Mouse (Mus musculus): Measurements from ENCODE around the gene Spindoc. TPM values are rescaled to one million over a fixed set of nuclear protein-coding genes. Genes with fewer than 3 reads are reported as not detected.
"Not testable (repeated sequence)": the region's sequence is repeated elsewhere in the genome, so short reads cannot be mapped to it uniquely, and the experiment has no call there.

The Spindoc gene
- polyA plus RNA-seq, 1 experiment from 2014 or later: 14.2 TPM

GRCm38 (mm10) chr19:7404623-7405229, 21.9 kb upstream of the Spindoc start:
- H3K4me3 ChIP-seq (ENCODE audit: low read depth, low read length): no peak overlapping the region
- ATAC-seq (ENCODE audit: low FRiP score, low TSS enrichment) (no peak), DNase-seq (ENCODE audit: low spot score) (no peak)
- H3K27me3 ChIP-seq (ENCODE audit: control insufficient read depth, insufficient read depth, low read length): no peaks in the 10 kb centered on the region
- 42% methylated on average over 9 of the region's 9 CpGs for WGBS
- H3K36me3 ChIP-seq (ENCODE audit: control insufficient read depth, insufficient read depth, low read length): no peaks in the 10 kb centered on the region
- TF ChIP-seq EP300 (optimal IDR thresholded peaks at IDR 0.05) (no peak), CTCF (IDR thresholded peaks at IDR 0.05; ENCODE audit: low read depth) (no peak)
- H3K4me1 ChIP-seq (replicated peaks; ENCODE audit: control insufficient read depth, insufficient read depth): no peaks in the 10 kb centered on the region
- no peaks in the 10 kb centered on the region for H3K9me3 ChIP-seq (ENCODE audit: control insufficient read depth, low read length)
- no peak overlapping the region for H3K9ac ChIP-seq (ENCODE audit: low read length)
- no peak overlapping the region for H3K27ac ChIP-seq (replicated peaks)
- H3K4me2 ChIP-seq (replicated peaks; ENCODE audit: low read depth): no peak overlapping the region

DNA sequence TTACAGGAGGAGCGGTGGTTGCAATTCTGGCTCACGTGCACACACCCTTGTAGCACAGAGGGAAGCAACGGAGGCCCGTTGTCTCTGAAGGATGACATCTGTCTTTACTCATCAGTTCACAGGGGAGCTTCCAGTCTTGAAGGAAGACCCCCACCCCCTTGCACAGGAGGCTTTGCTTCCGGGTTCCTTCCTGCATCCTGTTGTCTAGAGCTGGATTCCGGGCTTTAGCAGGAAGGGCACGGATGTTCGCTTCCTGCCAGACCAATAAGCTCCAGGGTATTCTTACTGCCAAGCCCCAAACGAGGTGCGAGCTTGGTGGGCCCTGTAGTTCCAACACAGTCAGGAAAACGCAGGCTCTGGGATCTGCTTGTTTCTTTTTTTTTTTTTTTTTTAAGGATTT, 17.8 kb upstream of the Spindoc start:
- Histone ChIP-seq H3K9me3 (ENCODE audit: control insufficient read depth, low read length) (no peaks in the 10 kb centered on the region), H3K4me1 (replicated peaks; ENCODE audit: control insufficient read depth, insufficient read depth) (no peaks in the 10 kb centered on the region), H3K4me3 (ENCODE audit: low read depth, low read length) (no peak overlapping the region), H3K27me3 (ENCODE audit: control insufficient read depth, insufficient read depth, low read length) (no peaks in the 10 kb centered on the region), H3K9ac (ENCODE audit: low read length) (no peak overlapping the region), H3K27ac (replicated peaks) (no peak overlapping the region), H3K4me2 (replicated peaks; ENCODE audit: low read depth) (no peak overlapping the region), H3K36me3 (ENCODE audit: control insufficient read depth, insufficient read depth, low read length) (no peaks in the 10 kb centered on the region)
- 62% methylated on average over 11 of the region's 11 CpGs for WGBS
- DNase-seq (ENCODE audit: low spot score) (no peak), ATAC-seq (ENCODE audit: low FRiP score, low TSS enrichment) (no peak)
- TF ChIP-seq EP300 (optimal IDR thresholded peaks at IDR 0.05): no peak
- no peak for TF ChIP-seq CTCF (IDR thresholded peaks at IDR 0.05; ENCODE audit: low read depth)

DNA sequence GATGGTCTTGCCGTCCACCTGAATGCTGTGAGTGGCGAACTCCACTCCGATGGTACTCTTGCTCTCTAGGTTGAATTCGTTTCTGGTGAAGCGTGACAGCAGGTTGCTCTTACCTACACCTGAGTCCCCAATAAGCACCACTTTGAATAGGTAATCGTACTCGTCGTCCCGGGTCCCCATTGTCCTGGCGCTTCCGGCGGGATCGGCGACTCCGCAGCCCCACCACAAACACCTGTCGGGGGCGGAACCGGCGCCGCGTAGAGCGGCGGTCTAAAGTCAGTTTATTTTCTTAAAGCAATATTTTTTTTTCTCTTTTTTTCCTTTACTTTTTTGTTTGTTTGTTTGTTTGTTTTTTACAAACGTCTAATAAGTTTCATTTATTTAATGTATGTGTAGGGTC, 16.1 kb upstream of the Spindoc start:
- not testable (repeated sequence) for ATAC-seq (ENCODE audit: low FRiP score, low TSS enrichment); H3K27me3 ChIP-seq (ENCODE audit: control insufficient read depth, insufficient read depth, low read length); H3K36me3 ChIP-seq (ENCODE audit: control insufficient read depth, insufficient read depth, low read length); H3K27ac ChIP-seq (replicated peaks); H3K4me1 ChIP-seq (replicated peaks; ENCODE audit: control insufficient read depth, insufficient read depth); H3K4me2 ChIP-seq (replicated peaks; ENCODE audit: low read depth); H3K9ac ChIP-seq (ENCODE audit: low read length); DNase-seq (ENCODE audit: low spot score); H3K4me3 ChIP-seq (ENCODE audit: low read depth, low read length); H3K9me3 ChIP-seq (ENCODE audit: control insufficient read depth, low read length)
- WGBS: 35% methylated on average over 24 of the region's 24 CpGs

DNA sequence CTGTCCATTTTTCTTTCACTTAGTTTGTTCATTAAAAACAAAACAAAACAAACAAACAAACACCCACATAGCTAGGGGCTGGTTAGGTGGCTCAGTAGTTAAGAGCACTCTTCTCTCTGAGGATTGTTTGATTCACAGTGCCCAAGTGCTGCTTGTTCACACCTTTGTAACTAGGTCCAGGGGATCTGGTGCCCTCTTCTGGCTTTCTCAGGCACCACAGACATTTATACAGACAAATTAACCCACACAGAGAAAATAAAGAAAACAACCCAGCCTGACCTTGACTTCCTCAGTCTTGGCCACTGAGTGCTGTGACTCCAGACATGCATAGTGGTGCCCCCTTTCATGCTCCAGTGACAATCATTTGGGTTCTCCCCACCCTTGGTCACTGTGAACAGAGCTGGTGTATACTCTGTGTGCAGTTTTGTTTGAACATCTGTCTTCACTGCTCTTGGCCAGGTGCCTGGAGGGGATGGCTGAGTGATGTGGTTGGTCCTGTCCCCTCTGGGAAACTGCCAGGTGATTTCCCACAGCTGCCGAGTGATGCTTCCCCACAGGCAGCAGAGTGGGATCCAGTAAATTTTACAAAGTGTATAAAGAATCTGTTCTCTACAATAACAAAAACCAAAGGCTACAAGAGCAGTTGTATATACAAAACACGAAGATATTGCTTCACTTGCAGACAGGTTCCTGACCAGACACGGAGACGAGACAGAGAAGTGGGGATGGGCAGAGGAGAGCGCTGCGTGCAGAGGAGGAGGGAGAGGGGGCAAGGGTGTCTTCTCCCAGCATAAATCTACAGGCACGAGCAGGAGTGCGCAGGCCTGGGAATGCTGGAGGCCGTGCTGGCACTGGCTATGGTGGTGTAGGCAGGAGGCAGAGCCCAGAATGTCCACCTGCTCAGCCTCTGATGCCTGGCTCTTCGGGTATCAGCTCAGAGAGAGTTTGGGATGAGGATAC, 14.4 kb upstream of the Spindoc start:
- not testable (repeated sequence) for H3K4me1 ChIP-seq (replicated peaks; ENCODE audit: control insufficient read depth, insufficient read depth); H3K36me3 ChIP-seq (ENCODE audit: control insufficient read depth, insufficient read depth, low read length); H3K4me3 ChIP-seq (ENCODE audit: low read depth, low read length); H3K9ac ChIP-seq (ENCODE audit: low read length); H3K27ac ChIP-seq (replicated peaks); H3K4me2 ChIP-seq (replicated peaks; ENCODE audit: low read depth); H3K9me3 ChIP-seq (ENCODE audit: control insufficient read depth, low read length); H3K27me3 ChIP-seq (ENCODE audit: control insufficient read depth, insufficient read depth, low read length)
- DNase-seq (ENCODE audit: low spot score) (peak; percentile 41), ATAC-seq (ENCODE audit: low FRiP score, low TSS enrichment) (peak; percentile 36; the same call in 1 of the 2 replicates)
- peak; percentile 63 for TF ChIP-seq CTCF (IDR thresholded peaks at IDR 0.05; ENCODE audit: low read depth)
- WGBS: 43% methylated on average over 9 of the region's 10 CpGs

- ATAC-seq (ENCODE audit: low FRiP score, low TSS enrichment) (no peak), DNase-seq (ENCODE audit: low spot score) (no peak)
- no peaks in the 10 kb centered on the region for H3K4me1 ChIP-seq (replicated peaks; ENCODE audit: control insufficient read depth, insufficient read depth)
- TF ChIP-seq EP300 (optimal IDR thresholded peaks at IDR 0.05) (no peak), CTCF (IDR thresholded peaks at IDR 0.05; ENCODE audit: low read depth) (no peak)
- H3K4me2 ChIP-seq (replicated peaks; ENCODE audit: low read depth): no peak overlapping the region
- no peaks in the 10 kb centered on the region for H3K9me3 ChIP-seq (ENCODE audit: control insufficient read depth, low read length)
- no peak overlapping the region for H3K9ac ChIP-seq (ENCODE audit: low read length)
- H3K27me3 ChIP-seq (ENCODE audit: control insufficient read depth, insufficient read depth, low read length): no peaks in the 10 kb centered on the region
- H3K4me3 ChIP-seq (ENCODE audit: low read depth, low read length): no peak overlapping the region
- H3K27ac ChIP-seq (replicated peaks): no peak overlapping the region
- WGBS: 83% methylated on average over 5 of the region's 6 CpGs
- no peaks in the 10 kb centered on the region for H3K36me3 ChIP-seq (ENCODE audit: control insufficient read depth, insufficient read depth, low read length)
Measured at GRCm38 (mm10) chr19:7388488-7388887, 5.7 kb upstream of the Spindoc start.

DNA sequence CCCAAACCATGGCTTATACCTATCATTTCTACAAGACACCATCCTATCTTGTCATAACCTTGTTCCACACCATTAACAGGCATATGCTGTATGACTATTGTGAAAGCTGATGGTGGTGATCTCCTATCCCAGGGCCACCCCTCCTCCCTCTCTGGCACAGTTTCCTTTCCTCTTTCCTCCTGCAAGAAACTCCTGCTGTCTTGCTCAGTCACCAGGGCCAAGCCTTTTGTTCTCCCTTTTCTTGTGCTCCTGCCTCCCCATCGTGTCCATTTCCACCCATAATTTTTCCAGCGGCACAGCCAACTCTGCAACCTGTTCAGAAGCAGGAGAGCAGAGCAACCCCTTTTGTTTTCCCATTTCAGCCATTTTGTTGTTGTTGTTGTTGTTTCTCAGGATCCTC, 3.2 kb upstream of the Spindoc start:
- Histone ChIP-seq H3K4me3 (ENCODE audit: low read depth, low read length) (no peak overlapping the region), H3K36me3 (ENCODE audit: control insufficient read depth, insufficient read depth, low read length) (no peaks in the 10 kb centered on the region), H3K27me3 (ENCODE audit: control insufficient read depth, insufficient read depth, low read length) (no peaks in the 10 kb centered on the region), H3K27ac (replicated peaks) (no peak overlapping the region), H3K4me2 (replicated peaks; ENCODE audit: low read depth) (no peak overlapping the region), H3K4me1 (replicated peaks; ENCODE audit: control insufficient read depth, insufficient read depth) (no peaks in the 10 kb centered on the region), H3K9me3 (ENCODE audit: control insufficient read depth, low read length) (no peaks in the 10 kb centered on the region), H3K9ac (ENCODE audit: low read length) (no peak overlapping the region)
- WGBS: 69% methylated on average over 2 of the region's 2 CpGs
- no peak for TF ChIP-seq CTCF (IDR thresholded peaks at IDR 0.05; ENCODE audit: low read depth)
- no peak for TF ChIP-seq EP300 (optimal IDR thresholded peaks at IDR 0.05)
- ATAC-seq (ENCODE audit: low FRiP score, low TSS enrichment) (no peak), DNase-seq (ENCODE audit: low spot score) (no peak)

All from stomach, postnatal 0 days (tissue).